Mouse (Mus musculus): ENCODE results near the gene Efhd1. TPM values are rescaled to one million over a fixed set of nuclear protein-coding genes. Genes with fewer than 3 reads are reported as not detected.

Gene Efhd1
- polyA plus RNA-seq, 3 experiments from 2014 or later: not detected

GRCm38 (mm10) chr1:87270641-87271467, 6.7 kb downstream of the Efhd1 start:
- ATAC-seq: no peak

GRCm38 (mm10) chr1:87271596-87271995, 7.4 kb downstream of the Efhd1 start:
- no peak for ATAC-seq

GRCm38 (mm10) chr1:87272462-87272861, 8.3 kb downstream of the Efhd1 start:
- ATAC-seq: no peak

GRCm38 (mm10) chr1:87273514-87273942, 9.4 kb downstream of the Efhd1 start:
- no peak for ATAC-seq

GRCm38 (mm10) chr1:87274134-87274533, 10.0 kb downstream of the Efhd1 start:
- ATAC-seq: no peak

- no peak for ATAC-seq
Observed at GRCm38 (mm10) chr1:87275151-87275550, 11.0 kb downstream of the Efhd1 start.

GRCm38 (mm10) chr1:87276056-87276455, 11.9 kb downstream of the Efhd1 start:
- no peak for ATAC-seq

- no peak for ATAC-seq
Observed at GRCm38 (mm10) chr1:87280281-87280680, 16.1 kb downstream of the Efhd1 start.

GRCm38 (mm10) chr1:87281599-87282412, 17.6 kb downstream of the Efhd1 start:
- no peak for ATAC-seq

GRCm38 (mm10) chr1:87282413-87282788, 18.2 kb downstream of the Efhd1 start:
- ATAC-seq: no peak

GRCm38 (mm10) chr1:87283410-87283960, 19.3 kb downstream of the Efhd1 start:
- no peak for ATAC-seq

GRCm38 (mm10) chr1:87287105-87287504, 22.9 kb downstream of the Efhd1 start:
- ATAC-seq: no peak

- no peak for ATAC-seq
Observed at GRCm38 (mm10) chr1:87291416-87291815, 27.3 kb downstream of the Efhd1 start.

GRCm38 (mm10) chr1:87292420-87293190, 28.4 kb downstream of the Efhd1 start:
- no peak for ATAC-seq

- ATAC-seq: no peak
Observed at GRCm38 (mm10) chr1:87294063-87294710, 30.0 kb downstream of the Efhd1 start.

GRCm38 (mm10) chr1:87294951-87295350, 30.8 kb downstream of the Efhd1 start:
- ATAC-seq: no peak

GRCm38 (mm10) chr1:87297346-87297925, 33.3 kb downstream of the Efhd1 start:
- no peak for ATAC-seq

- no peak for ATAC-seq
Observed at GRCm38 (mm10) chr1:87300360-87301286, 36.5 kb downstream of the Efhd1 start.

GRCm38 (mm10) chr1:87301971-87302370, 37.8 kb downstream of the Efhd1 start:
- no peak for ATAC-seq

- no peak for ATAC-seq
Observed at GRCm38 (mm10) chr1:87308952-87309351, 44.8 kb downstream of the Efhd1 start.

GRCm38 (mm10) chr1:87309621-87310020, 45.5 kb downstream of the Efhd1 start:
- no peak for ATAC-seq

Measured in inflammation-experienced regulatory T-cells, adult 6 months (primary cell).